Mouse (Mus musculus) gonadal fat pad, adult 2 months (tissue): ENCODE results near the gene Dao. TPM values are rescaled to one million over a fixed set of nuclear protein-coding genes. Genes with fewer than 3 reads are reported as not detected.

Experiments used
- DNase-seq: peaks from one replicate; pipeline ENCODE4 v3.0.0-alpha.2; 2012; ENCODE audit warnings: low read depth
- polyA plus RNA-seq: library from polyadenylated mRNA; depleted of rRNA; stranded (reverse); fragments of >200 nt; gene quantifications from 2 replicates; pipeline ENCODE4 v1.2.3, GENCODE M21; 2012; rRNA removed

Gene Dao
- polyA plus RNA-seq, result 13.0 and 16.6 TPM in 2 replicates

DNA sequence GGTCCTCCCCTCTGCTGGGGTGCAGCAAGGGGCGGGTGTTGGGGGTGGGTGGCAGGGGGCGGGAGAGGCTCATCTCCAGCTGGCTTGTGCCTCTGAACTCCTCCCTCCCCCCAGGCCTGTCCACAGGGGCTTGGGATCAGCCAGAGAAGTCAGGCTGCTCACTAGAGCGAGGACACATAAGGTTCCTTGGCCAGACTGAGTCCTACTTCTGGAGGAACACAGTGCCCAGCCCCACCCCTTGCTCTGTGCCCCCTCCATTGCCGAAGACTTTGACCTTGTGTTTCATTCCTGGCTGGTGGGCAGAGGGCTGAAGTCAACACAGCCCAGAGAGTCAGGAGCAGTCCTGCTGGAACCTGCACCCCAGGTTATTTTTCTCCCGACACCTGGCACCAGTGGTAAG is at the start of gene Dao:
Gene Dao (plus strand): TSS at position 162 of the 400 bp plus-strand sequence.
- DNase-seq, result no peak

GRCm38 (mm10) chr5:113954421-113954820 is 49.1 kb upstream of the Dao start:
- no peak for DNase-seq

DNA sequence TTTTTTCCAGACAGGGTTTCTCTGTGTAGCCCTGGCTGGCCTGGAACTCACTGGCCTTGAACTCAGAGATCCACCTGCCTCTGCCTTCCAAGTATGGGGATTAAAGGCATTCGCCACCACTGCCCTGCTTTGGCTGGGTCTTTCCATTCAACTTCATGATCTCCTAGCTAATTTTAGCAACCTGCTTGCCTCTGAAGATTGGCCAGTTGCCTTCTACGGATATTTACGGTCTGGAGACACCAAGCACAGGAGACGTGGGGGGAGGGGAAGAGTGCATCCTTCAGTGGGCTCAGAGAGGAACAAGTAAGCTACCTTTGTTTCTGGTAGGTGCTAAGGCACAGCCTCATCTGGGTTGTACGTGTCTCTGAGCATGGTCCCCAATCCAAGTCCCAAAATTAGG is 48.2 kb upstream of the Dao start:
- no peak for DNase-seq

DNA sequence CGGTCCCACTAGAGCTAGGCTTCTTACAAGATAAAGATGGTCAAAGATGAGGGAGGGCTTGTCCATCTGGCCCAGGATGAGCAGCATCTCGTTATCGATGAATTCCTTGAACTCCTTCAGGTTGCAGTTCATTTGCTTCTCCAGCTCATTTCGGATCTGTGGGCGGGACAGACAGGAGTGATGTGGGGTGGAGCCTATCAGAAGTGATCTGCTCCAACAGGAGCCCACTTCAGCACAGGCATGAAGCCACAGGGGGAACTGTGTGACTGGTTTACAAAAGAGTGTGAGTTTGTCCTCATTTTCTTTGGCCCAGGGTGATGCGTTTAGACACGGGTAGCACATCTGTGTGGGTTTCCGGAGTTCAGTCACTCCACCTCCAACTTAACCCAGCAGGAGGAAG is 47.8 kb upstream of the Dao start:
- no peak for DNase-seq

DNA sequence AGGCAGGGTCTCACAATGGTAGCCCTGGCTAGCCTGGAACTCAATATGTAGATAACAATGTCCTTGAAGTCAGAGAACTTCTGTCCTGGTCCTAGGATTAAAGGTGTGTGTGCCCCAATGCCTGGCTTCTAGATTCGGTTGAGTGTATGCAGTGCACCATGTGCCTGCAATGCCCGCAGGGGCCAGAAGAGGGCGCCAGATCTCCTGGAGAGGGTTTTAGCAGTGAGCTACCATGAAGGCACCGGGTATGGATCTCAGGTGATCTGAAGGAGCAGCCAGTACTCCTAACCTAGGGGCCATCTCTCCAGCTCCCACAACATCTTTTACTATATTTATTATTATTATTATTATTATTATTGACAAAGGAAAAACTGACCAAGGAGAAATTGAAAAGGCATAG is 47.0 kb upstream of the Dao start:
- DNase-seq, result no peak

- DNase-seq, result no peak
Observed at GRCm38 (mm10) chr5:113959039-113959438, 44.5 kb upstream of the Dao start.

GRCm38 (mm10) chr5:113960416-113960815 is 43.1 kb upstream of the Dao start:
- no peak for DNase-seq

DNA sequence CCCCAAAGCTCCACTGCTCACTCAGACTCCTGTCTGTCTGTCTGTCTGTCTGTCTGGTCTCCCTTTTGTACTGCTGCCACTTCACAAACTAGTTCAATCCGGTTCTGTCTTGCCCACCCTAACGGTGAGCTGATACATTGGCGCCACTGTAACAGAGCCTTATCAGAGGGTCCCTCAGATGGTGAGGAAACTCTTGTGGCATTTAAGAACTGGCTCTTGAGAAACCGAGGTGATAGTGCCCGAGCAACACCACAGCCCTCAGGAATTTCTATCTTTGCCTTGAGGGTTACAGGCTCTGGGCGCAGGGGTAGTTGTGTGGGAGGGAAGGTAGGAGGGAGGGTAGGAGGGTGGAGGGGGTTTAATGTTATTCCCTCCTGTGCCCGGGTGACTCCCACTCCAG is 41.7 kb upstream of the Dao start:
- no peak for DNase-seq

DNA sequence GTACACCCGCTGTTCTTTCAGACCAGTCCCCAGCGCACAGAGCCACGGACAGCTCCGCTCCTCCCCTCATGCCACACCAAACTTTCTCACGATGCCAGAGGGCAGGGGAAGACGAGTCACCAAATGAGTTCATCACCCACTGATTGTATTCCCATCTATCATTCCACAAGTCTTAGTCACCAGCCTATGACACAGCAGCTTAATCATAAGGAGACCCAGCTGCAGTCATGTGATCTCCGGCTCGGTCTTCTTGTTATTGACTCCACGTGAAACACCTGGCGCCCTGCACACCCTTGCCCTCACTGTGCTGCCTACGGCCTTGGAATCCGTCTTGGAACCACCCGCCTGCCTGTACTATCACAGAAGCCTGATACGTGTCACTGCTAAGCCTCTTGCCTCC is 38.5 kb upstream of the Dao start:
- no peak for DNase-seq

GRCm38 (mm10) chr5:113965659-113966185 is 37.8 kb upstream of the Dao start:
- no peak for DNase-seq

GRCm38 (mm10) chr5:113966452-113967150 is 36.9 kb upstream of the Dao start:
- no peak for DNase-seq

DNA sequence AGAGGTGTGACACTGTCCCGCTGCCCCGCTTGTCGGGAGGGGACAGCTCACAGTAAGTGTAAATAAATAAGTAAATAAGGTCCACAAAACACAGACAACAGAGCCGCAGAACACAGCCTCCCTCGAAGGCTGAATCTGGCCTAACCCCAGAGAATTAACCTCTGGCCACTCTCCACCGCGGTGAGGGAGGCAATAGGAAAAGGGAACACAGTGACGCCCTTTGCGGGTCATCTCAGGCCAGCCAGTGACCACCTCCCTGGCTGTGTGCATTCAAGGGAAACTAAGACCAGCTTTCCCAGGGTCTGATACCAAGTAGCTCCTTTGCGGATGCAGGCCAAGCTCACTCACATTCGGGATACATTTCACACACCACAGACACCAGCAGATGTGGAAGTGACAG is 35.1 kb upstream of the Dao start:
- DNase-seq, result no peak

DNA sequence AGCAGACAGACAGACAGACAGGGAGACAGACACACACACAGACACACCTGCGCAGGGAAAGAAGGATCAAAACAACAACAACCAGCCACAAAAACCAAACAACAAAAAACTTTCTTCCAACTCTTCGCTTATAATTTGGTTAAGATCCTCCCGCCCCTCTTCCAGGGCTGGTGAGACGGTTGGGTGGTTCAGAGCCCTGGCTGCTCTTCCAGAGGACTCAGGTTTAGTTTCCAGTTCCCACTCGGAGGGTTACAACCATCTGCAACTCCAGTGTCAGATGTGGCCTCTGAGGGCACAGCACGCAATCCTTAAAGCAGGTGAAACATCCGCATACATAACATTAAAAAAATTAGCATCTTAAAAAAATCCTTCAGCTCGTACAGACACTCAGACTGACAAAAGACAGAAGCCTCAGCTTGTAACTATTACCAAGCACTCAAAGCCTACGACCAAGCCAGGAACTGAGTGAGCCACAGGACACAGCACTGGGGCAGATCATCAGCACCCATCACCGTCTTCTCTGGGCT is 32.0 kb upstream of the Dao start:
- no peak for DNase-seq

DNA sequence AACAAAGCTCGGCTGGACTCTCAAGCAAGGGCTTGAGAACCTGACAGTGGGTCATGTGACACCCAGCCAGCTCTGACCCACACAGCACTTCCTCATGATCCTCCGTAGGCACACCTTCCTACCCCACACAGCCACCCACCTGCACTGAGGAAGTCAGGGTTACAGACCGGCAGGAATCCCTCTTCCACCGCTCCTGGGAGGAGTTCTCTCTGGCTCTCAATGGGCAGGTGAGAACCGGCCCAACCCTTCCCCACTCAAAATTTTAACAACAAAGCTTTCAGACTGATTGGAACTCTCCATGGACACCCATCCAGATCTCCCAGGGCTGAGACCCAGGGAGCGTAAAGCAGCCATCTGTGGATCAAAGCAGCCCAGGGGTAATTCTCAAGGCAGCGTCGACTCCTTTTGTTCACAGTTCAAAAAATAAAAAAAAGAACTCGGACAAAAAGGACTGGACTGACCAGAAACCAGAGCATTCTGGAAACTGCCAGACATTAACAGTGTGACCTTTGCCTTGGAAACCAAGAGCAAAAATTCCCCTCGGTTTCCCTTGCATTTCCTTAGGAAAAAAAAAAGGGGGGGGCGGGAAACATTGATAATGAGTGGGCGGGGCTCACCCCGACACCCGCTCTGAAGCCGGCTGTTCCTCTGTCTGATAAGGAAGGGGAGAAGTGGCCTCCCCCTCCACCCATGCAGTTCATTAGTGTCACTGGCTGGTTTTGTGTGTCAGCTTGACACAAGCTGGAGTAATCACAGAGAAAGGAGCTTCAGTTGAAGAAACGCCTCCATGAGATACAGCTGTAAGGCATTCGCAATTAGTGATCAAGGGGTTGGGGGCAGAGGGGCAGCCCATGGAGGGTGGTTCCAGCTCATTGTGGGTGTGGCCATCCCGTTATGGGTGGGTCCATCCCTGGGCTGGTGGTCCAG is 30.7 kb upstream of the Dao start:
- DNase-seq, result no peak

DNA sequence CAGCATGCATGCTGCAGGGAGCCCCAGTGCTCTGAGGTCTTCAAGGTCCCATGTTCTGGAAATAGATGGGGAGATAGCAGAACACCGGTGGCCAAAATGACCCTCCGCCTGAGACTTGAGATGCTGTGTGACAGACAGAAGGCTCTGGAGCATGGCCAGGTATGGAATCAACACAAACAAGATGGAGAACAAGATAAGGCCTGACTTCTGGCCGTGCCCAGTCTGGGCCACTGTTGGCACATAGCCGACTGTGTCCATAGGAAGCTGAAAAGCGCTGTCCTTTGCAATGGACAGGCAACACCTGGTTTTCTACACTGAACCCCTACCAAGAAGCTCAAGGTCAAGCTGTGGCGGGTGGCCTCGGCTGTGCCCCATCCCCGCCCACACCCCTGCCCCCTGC is 29.7 kb upstream of the Dao start:
- DNase-seq, result no peak

DNA sequence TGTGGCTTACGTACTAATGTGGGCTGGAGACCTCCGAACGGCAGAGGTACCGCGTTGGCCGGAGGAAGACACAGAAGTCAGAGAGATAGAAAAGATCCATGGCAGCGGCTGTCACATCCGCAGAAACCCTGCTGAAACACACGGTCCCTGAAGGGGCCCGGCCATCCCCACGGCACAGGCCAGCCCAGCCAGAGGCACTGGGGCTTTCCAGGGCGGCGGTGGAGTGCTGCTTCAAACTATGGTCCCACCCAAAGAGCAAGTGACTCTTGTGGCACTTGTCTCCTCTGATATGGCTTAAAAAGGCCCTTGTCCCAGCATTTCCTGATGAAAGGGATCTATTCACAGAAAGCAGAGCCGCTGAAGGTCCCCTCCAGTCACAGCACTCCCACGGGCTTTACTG is 28.9 kb upstream of the Dao start:
- no peak for DNase-seq

GRCm38 (mm10) chr5:113975538-113976215 is 27.8 kb upstream of the Dao start:
- no peak for DNase-seq

- DNase-seq, result no peak
Observed at GRCm38 (mm10) chr5:113976597-113976996, 26.9 kb upstream of the Dao start.

- DNase-seq, result no peak
Observed at GRCm38 (mm10) chr5:113977309-113977708, 26.2 kb upstream of the Dao start.

DNA sequence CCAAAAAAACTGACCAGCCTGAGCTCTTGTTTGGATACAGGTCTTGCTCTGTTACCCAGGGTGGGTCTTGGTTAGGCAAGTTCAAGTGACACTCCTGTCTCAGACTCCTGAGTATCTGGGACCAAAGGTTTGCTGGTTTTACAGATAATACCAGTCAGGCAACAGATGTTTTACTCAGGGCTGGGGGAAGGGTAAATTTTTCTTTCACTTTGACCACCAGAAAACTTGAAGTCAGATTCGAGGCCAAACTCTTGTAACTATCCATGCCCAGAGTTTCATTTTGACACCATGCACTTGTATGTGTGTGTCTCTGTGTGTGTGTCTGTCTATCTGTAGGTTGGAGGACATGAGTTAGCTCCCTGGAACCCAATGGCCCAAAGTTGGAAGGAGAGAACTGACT is 23.0 kb upstream of the Dao start:
- DNase-seq, result no peak

DNA sequence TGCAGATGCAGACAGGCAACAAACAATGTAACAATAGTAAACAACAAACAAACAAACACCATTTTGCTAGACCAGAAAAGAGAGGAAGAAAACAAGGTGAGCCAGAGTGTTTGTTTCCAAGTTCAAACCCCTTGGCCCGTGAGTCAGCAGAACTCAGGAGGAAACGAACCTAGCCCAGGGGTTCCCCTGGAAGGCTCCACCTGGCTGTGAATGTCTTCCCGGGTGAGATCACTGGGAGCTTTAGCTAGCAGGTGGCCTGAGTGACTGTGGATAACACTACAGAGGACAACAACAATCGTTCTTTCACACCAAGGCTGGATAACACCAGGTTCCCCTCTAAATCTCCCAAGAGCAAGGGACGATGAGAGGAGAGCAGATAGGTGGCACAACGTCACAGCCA is 22.3 kb upstream of the Dao start:
- DNase-seq, result no peak

DNA sequence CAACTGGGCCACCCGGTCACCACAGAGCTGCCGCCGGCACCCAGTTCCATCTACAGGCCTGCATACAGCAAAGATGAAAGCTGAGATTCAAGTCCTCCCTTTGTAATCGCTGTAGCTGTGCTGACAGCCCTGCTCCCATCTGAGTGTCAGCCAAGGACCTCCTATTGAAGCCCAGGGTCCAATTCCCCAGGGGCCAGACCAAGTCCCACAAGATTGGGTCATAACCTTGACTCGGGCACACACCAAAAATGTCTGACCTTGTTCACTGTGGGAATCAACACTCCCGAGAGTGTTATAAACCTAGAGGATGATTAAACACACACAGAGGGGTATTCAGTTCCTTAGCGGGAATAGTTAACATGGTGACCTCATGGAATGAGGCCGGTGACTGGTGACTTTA is 21.7 kb upstream of the Dao start:
- no peak for DNase-seq
